Mouse (Mus musculus): ENCODE data around the gene Fam136a.

DNA sequence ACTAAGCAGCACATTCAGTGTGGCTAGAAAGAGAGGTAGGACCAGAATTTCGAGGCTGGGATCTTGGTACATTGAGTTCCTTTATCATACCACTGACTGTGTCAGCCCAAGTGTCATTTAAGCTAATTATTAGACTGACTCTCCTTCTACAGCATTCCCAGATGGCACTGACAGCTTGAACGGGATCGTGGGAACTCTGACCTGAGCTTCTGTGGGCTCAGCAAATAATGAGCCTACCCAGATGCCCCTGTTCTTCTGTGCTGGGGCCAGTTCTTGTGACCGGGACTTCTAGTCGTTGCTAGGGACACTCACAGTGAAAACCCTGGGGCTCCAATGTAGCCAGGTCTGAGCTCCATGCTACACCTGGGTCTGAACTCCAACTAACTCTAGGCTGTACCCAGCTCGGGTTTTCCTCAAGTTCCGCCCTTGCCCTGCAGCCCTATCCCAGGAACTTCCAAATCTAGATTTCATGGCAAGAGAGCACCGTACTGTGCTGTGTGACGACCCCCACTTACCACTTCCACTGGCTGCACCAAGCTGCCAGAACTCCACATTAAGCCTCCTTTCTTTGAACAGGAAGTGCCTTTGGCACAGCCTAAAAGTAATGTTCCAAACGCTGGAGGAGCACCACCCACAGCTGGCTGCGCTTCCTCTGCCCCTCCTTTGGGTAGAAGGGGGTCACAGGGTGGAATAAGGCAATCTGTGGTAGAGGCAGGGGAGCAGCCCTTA is 30.2 kb upstream of the Fam136a start:
- TF ChIP-seq EP300 (optimal IDR thresholded peaks at IDR 0.05) (no peak), CTCF (IDR thresholded peaks at IDR 0.05; ENCODE audit: low read depth) (no peak)
